Mouse (Mus musculus) stomach, postnatal 0 days (tissue): ENCODE measurements around the gene 4931423N10Rik.

ENCODE experiments used
- CTCF ChIP-seq: IDR thresholded peaks from 2 replicates; pipeline ENCODE4 v1.5.1; 2016; ENCODE audit warnings: antibody characterized with exemption, low read depth, mild to moderate bottlenecking, moderate library complexity
- EP300 ChIP-seq: optimal IDR thresholded peaks from 2 replicates; pipeline ENCODE3; 2016; ENCODE audit warnings: antibody characterized with exemption

- no peak for TF ChIP-seq CTCF
- no peak for TF ChIP-seq EP300
These were observed 4.2 kb upstream of the 4931423N10Rik start for GRCm38 (mm10) chr2:23202900-23203670.
